Mouse (Mus musculus): ENCODE data around the gene Palm2. TPM values are rescaled to one million over a fixed set of nuclear protein-coding genes. Genes with fewer than 3 reads are reported as not detected.
"Not testable (repeated sequence)": the region's sequence is repeated elsewhere in the genome, so short reads cannot be mapped to it uniquely, and the experiment has no call there.

Gene Palm2
- not detected in 2 replicates for total RNA-seq (2017)

DNA sequence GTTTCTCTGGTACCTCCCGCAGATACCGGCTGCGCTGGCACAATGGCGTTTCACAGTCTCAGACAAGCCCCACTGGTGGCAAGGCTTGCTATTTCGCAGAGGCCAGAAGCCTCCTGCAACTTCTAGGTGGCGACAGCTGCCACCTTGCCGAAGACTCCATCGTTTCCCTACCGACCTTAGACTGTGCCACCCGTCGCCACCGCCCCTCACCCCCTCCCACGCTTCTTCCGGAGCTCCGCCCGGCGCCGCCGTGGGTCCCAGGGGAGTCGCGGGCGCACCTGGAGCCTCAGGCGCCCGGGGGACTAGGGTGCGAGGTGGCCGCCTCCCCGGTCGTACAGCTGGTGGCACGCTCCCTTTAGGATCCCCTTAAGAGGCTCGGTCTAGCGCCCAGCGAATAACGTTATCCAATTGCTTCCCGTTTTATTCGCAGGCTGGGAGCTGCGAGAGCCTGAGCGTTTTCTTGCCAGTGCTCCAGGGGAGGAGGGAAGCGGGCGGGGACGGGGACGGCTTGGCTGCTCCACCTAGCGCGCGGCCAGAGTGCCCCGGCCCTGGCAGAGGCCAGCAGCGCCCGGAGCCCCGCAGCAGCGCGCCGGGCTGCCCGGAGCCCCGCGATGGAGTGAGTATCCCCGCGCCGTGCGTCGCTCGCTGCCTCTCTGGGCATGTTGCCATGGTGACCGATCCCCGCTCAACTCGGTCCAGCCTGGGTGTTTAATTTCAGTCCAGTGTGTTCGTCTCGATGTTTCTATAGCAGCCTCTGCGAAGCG is at the start of gene Palm2:
TSS of gene Palm2 (plus strand) at position 307 of the 764 bp plus-strand sequence.
- no peak for ATAC-seq (ENCODE audit: extremely low read depth, insufficient number of reproducible peaks, low FRiP score, poor library complexity, severe bottlenecking)

DNA sequence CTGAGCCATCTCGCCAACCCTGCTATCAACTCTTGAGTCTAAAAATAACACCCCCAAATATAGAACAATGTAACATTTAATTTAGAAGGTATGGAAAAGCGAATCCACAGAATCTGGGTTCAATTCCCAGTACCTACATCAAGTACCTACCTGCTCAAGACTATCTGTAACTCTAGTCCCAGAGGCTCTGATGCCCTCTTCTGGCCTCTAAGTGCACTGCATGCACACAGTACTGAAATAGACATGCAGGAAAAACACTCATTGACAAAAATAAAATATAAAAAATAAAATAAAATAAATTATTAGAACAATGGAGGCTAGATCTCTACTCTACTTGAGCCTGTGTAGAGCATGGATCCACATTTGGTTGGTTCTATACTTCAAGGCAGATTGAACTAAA is 49.7 kb upstream of the Palm2 start:
- no peak for ATAC-seq (ENCODE audit: extremely low read depth, insufficient number of reproducible peaks, low FRiP score, poor library complexity, severe bottlenecking)

DNA sequence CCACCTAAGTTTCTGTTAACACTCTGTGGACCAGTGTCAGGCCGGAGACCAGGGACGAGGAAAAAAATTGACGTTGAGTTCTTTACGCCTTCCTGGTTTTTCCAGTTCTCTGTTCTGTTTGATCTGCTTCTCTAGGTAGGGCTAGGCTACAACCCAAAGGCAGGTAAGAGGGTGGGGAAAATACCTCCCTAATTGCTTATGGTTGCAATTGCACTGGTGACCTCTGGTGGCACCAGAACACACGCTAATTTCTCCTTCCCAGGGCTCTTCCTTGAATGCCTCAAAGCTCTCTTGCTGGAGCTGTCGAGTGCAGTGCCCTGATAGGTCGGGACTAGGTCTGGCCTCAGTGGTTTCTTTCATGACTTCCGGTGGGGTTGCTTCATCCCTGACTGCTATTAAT is 42.9 kb upstream of the Palm2 start:
- no peak for ATAC-seq (ENCODE audit: extremely low read depth, insufficient number of reproducible peaks, low FRiP score, poor library complexity, severe bottlenecking)

DNA sequence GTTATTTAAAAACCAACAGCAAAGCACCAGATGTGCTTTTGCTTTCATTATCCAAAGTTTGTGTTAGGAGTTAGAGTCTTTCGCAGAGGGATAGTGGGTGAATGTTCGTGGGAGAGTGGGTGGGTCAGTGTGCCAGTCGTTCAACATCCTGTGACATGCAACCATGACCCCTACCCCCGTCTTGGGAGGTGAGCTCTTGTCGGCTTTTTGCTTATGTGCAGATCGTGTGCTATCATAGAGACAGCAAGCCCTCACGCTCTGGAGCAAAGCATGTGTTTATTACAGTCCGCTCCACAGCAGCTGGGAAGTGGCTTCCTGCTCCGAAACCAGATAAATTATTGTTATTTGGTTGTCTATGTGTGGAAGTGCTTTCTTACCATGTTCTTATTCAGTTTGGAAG is 37.6 kb upstream of the Palm2 start:
- ATAC-seq (ENCODE audit: extremely low read depth, insufficient number of reproducible peaks, low FRiP score, poor library complexity, severe bottlenecking): no peak

DNA sequence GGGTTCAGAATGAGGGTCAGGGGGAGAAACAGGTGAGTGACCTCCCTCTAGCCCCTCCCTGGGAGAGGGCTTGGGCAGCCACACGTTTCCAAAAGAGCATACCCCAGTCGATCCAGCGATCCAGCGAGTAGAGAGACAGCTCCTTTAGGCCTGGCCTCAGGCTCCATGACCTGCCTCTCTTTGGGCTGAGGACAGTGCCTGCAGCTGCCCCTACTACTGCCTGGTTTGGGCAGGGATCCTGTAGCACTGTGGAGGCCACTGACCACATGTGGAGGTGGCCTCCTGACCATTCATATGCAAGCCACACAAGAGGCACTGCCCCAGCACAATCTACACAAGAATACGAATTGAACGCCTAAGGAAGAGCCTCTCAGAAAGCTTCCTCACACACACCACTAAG is 21.7 kb upstream of the Palm2 start:
- not testable (repeated sequence) for ATAC-seq (ENCODE audit: extremely low read depth, insufficient number of reproducible peaks, low FRiP score, poor library complexity, severe bottlenecking)

DNA sequence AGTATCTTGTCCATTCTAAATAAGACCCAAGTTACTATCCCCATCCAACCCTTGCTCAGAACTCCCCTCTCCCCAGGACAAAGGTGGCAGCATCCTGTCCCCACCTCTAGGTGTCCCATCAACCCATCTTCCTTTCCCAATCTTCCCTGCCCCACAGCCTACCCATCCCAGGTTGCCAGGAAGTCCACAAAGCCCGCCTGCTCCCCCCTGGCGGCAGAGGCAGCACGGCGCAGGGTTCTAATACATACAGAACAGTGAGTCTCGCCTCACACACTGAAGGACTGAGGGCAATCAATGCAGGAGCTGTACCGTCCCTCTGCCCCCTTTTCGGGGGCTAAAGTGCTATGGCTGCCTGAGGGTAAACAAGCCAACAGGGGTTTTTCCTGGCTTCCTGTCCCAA is 21.0 kb upstream of the Palm2 start:
- ATAC-seq (ENCODE audit: extremely low read depth, insufficient number of reproducible peaks, low FRiP score, poor library complexity, severe bottlenecking): no peak

DNA sequence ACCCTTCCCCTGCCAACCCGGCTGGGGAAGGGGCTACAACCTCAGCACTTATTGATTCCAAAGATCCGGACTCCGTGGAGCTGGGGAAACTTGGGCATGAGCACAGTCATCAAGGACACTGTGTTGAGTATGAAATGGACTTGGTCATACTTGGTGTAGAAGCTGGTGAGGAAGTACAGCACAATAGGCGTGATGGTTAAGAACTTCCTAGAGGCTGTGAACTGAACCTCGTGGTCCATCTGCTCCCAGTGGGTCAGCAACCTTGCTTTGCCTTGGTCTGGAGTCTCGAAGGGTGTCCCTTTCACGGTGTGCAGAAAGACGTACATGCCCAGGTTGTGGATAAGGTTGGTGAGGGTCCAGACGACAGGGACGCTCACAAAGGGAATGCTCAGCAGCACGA is 20.4 kb upstream of the Palm2 start:
- not testable (repeated sequence) for ATAC-seq (ENCODE audit: extremely low read depth, insufficient number of reproducible peaks, low FRiP score, poor library complexity, severe bottlenecking)

DNA sequence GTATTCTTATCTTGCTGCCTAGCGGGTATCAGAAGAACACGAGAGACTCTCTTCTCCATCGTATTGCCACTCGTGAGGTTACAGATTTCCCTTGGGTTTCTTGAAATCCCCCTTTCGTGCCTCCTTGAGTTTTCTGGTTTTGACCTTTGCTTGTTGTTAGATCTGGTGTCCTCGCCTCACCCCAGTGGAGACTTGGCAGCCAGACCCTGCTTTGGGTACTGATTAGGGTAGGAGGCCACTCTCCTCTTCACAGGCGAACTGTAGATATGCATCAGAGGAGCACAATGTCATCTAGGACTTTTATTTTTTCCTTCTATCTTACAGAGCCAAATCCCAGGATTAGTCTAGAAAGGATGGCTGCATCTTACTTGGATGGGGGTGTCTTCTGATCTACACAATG is 10.0 kb upstream of the Palm2 start:
- ATAC-seq (ENCODE audit: extremely low read depth, insufficient number of reproducible peaks, low FRiP score, poor library complexity, severe bottlenecking): no peak

DNA sequence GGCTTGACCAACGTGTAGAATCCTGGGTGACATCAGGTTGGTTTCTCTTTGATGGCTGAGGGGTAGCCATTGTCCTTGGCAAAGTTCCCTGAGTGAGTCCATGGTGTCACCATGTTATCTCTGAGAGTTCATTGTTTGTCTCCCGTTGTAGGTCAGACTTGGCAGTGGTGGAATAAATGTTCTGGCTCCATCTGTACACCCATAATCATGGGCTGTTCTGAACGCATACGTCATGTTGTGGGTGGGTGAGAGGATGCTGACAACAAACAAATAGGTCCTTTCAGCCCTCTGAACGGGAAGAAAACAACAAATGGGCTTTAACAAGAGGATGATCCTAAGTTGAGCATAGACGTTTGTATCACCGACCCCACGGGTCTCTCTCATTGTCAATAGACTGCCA is 5.7 kb upstream of the Palm2 start:
- ATAC-seq (ENCODE audit: extremely low read depth, insufficient number of reproducible peaks, low FRiP score, poor library complexity, severe bottlenecking): no peak

DNA sequence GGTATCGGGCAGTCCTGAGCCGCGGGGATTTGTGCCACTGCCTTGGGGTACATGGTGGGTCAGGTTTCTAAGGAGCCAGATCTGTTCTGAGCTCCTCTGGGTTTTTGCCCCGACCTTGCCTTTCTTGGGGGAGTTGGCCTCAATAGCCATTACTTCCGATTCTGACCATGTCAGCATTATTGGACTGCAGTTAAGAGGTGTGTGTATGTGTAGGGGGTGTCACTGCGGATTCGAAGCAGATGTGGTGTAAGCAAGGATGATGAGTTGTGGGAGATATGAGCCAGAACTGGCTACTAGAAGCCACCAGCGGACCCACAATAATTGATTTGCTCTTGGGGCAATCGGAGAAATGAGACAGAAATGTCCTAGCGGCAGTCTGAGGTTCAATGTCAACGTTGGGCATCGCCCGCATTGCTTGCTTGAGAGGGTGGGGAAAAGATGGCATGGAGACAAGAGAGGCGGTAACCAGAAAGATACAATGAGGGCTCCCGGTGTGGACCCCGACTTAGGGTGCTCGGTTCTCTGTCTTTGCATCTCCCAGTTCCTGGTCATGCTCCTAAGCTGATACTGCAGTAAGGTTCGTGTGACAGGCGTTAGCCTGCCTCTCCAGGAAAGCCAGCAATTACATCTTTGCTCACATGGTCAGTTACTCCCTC is 786 bp downstream of the Palm2 start:
- no peak for ATAC-seq (ENCODE audit: extremely low read depth, insufficient number of reproducible peaks, low FRiP score, poor library complexity, severe bottlenecking)

DNA sequence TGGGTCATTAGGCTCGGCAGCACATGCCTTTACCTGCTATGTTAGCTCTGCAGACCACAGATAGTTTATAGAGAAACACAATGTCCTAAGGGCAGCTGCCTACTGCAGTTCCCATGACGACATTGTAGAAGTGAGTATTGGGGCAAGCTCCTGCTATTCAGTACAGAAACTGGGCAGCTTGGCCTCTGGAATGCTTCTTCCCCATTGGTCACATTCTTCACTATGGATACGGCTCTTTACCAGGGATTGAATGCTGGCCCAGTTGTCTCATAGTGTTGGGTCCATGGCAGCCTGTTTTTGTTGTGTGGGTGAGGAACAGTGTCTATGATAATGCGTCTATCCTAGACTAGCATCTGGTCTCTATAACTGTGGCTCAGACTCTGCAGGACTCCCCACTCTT is 2.2 kb downstream of the Palm2 start:
- no peak for ATAC-seq (ENCODE audit: extremely low read depth, insufficient number of reproducible peaks, low FRiP score, poor library complexity, severe bottlenecking)

DNA sequence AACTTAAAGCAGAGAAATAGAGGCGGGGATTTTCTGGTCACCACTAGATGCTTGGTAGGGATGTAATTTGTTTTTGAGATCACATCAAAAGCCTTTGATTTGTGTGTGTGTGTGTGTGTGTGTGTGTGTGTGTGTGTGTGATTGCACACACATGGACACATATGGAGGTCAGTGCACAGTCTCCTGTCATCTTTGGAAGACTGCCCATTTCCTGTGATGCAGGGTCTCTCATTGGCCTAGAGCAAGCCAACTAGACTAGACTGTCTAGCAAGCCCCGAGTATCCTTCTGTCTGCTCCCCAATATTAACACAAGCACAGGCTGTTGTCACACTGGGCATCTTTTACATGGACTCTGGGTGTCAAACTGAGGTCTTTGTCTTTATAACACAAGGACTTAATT is 12.0 kb downstream of the Palm2 start:
- ATAC-seq (ENCODE audit: extremely low read depth, insufficient number of reproducible peaks, low FRiP score, poor library complexity, severe bottlenecking): no peak

DNA sequence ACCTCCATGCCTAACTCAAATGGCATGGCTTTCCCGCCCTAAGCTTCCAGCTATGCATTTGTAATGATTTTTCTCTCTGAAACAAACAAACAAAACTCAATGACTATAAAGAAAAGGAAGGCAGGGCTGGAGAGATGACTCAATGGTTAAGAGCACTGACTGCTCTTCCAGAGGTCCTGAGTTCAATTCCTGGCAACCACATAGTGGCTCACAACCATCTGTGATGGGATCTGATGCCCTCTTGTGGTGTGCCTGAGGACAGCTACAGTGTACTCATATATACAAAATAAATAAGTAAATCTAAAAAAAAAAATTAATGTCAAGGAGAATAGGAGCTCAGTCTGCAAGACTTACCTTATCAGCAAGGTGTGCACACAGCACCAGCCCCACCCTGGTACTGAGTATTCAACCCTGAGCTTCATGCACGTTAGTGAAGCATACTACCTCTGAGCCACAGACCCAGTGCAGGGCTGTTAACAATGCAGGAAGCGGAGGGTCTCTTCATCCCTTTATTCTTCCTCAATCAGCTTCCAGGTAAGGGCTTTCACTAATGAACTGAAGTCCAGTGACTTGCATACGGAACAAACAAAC is 12.9 kb downstream of the Palm2 start:
- ATAC-seq (ENCODE audit: extremely low read depth, insufficient number of reproducible peaks, low FRiP score, poor library complexity, severe bottlenecking): no peak

DNA sequence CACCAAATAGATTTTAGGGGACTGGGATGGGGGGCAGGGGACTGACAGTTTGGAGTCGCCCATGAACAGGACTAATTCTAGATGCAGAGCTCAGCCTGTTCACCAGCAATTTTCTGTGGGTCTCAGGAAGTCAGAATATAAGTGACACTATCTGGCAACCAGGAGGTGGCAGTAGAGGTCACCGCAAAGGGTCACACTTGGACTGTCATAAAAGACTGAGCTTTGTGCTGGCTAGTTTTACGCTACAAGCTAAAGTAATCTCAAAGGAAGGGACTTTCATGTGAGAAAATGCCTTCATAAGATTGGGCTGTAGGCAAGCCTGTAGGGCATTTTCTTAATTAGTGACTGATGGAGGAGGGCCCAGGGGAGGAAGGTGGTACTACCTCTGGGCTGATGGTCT is 17.8 kb downstream of the Palm2 start:
- no peak for ATAC-seq (ENCODE audit: extremely low read depth, insufficient number of reproducible peaks, low FRiP score, poor library complexity, severe bottlenecking)

DNA sequence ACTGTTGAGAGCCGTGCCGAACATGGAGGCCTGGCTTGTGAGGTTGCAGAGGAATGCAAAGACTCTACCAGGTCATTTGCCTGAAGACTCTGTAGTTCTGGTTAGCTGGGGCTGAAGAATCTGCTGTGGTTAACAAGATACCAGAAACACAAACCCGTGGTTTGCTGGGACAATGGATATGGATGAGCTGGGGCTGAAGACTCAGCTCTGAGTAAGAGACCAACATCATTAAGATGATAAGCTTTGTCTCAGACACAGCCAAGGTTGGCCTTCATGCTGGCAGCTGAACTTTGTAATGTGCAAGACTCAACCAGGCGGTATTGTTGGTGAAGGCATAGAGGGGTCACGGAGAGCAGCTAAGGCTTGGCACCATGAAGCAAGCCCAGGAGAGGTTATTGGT is 18.6 kb downstream of the Palm2 start:
- ATAC-seq (ENCODE audit: extremely low read depth, insufficient number of reproducible peaks, low FRiP score, poor library complexity, severe bottlenecking): no peak

DNA sequence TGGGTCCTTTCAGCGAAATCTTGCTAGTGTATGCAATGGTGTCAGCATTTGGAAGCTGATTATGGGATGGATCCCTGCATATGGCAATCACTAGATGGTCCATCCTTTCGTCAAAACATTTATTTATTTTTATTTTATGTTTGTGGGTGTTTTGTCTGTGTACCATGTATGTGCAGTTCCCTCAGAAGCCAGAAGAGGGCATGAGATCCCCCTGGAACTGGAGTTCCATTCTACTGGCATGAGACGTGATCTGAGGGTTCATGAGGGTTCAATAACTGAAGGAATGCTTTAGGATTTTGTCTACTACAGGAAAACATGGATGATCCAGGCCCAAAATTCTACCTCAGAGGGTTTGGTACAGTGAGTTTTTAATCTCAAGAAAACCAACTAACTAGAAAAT is 28.3 kb downstream of the Palm2 start:
- ATAC-seq (ENCODE audit: extremely low read depth, insufficient number of reproducible peaks, low FRiP score, poor library complexity, severe bottlenecking): no peak

DNA sequence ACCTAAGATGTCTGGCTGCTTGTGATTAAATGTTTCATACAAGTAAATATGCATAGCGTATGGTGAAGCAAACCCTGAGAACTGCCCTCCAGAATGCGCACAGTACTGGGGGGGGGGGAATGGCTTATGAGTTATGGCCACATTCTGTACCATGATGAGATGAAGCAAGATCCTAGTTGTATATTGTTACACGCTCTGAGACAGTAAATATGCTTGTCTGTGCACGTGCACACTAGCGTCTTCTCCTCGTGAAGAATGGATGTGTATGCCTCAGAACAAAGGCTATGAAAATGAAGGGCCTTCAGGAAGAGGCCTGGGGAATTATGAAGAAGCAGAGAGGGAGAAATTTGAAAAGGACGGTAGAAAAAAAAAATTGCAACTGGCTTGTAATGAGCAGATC is 48.4 kb downstream of the Palm2 start:
- ATAC-seq (ENCODE audit: extremely low read depth, insufficient number of reproducible peaks, low FRiP score, poor library complexity, severe bottlenecking): no peak

DNA sequence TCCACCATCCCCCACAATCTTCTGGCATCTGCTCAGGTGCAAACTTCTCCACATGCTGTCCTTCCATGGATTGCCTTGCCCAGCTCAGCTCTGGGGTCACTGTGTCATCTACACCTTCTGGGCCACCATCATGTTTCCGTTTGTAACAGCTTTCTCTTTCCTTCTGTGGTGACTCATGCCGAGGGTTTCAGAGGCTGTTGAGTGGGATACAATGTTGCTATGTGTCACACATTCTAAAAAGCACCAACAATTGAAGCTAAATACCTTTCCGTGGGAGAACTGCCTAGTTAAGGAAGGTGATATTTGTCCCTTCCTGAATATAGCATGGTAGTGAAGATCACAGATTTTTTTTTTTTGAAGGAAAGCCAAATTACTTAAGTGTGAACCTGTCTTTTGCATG is 52.3 kb downstream of the Palm2 start:
- no peak for ATAC-seq (ENCODE audit: extremely low read depth, insufficient number of reproducible peaks, low FRiP score, poor library complexity, severe bottlenecking)

DNA sequence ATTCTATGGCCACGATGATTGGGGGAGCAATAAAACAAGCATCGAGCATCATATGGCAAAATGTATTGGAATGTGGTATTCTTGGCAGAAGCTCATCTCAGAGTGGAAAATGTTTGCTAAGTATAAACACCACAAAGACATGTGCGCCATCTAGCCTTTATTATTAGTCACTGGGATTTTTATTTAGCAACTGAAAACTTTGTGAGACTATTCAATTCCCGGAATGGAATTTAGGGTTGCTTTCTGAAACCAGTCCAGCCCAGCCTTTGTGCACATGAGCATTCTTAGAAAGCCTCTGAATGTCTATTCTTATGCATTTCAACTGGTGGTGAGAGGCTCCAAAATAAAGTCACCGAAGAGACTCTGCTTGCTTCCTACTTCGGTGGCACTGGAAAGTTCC is 55.8 kb downstream of the Palm2 start:
- ATAC-seq (ENCODE audit: extremely low read depth, insufficient number of reproducible peaks, low FRiP score, poor library complexity, severe bottlenecking): no peak

DNA sequence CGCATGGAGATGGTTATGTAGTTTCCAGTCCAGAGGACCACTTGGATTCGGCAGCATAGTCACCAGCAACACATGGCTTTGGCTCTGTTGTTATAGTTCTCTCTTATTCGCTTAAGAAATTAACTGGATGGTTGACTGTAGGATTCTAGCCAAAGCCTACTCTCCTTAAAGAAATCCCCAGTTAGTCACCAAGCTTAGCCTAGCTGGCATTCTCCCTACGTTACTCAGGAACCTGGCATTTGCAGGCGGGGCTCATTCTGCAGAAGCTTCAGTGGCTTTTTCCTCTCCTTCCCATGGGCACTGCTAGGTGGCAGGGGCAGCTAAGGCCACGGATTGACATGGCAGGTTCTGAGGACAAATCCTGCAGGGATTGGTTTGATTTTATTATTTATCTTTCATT is 70.7 kb downstream of the Palm2 start:
- no peak for ATAC-seq (ENCODE audit: extremely low read depth, insufficient number of reproducible peaks, low FRiP score, poor library complexity, severe bottlenecking)
